ENCODE assay signal across 8 mouse cellular contexts in genomic region chr11:81449271-81449705, GRCm38 (mm10).
DNase-seq lines count a peak whose midpoint lies in the region; ATAC-seq and TF ChIP-seq lines count a peak whose summit lies in the region.

No protein-coding gene starts in this region.

- no peaks in the 10 kb centered on the region for H3K36me3 ChIP-seq in heart, embryonic 13.5 days
- H3K36me3 ChIP-seq in forebrain, postnatal 0 days (ENCODE audit: insufficient read depth), result no peaks in the 10 kb centered on the region
- no peaks in the 10 kb centered on the region for H3K36me3 ChIP-seq in limb, embryonic 13.5 days

- no peak for DNase-seq in heart, postnatal 25 days (ENCODE audit: low spot score)
- DNase-seq in brain, embryonic 18.5 days (ENCODE audit: low read depth, low spot score), result peak; percentile 64
- peak; percentile 62 for DNase-seq in forebrain, postnatal 0 days
- no peak for DNase-seq in spleen, postnatal 10 days (ENCODE audit: low spot score in 2 of 2)

- 24% methylated on average over 3 of the region's 3 CpGs for WGBS in heart, embryonic 13.5 days
- 16% methylated on average over 3 of the region's 3 CpGs for WGBS in forebrain, postnatal 0 days
- 6% methylated on average over 3 of the region's 3 CpGs for WGBS in limb, embryonic 13.5 days

- H3K9ac ChIP-seq in heart, embryonic 13.5 days, result no peak overlapping the region
- H3K9ac ChIP-seq in forebrain, postnatal 0 days, result no peak overlapping the region
- no peak overlapping the region for H3K9ac ChIP-seq in limb, embryonic 13.5 days

- H3K27ac ChIP-seq in heart, embryonic 13.5 days (replicated peaks), result peak overlapping the region; percentile 43
- H3K27ac ChIP-seq in forebrain, postnatal 0 days (ENCODE audit: low read depth, low read length), result no peak overlapping the region
- H3K27ac ChIP-seq in limb, embryonic 13.5 days, result 0 out of 2 replicates have a peak overlapping the region, but pooled peaks have one; percentile 11

- TF ChIP-seq CTCF in forebrain, postnatal 0 days (IDR thresholded peaks at IDR 0.05; ENCODE audit: low read depth), result no peak

- H3K4me2 ChIP-seq in heart, embryonic 13.5 days, result peak overlapping the region; percentile 22; the same call in 1 of the 2 replicates
- H3K4me2 ChIP-seq in forebrain, postnatal 0 days (ENCODE audit: low read depth), result no peak overlapping the region
- peak overlapping the region; percentile 28; the same call in 1 of the 2 replicates for H3K4me2 ChIP-seq in limb, embryonic 13.5 days (replicated peaks)

- peaks cover 27% of the 10 kb centered on the region for H3K4me1 ChIP-seq in heart, embryonic 13.5 days
- H3K4me1 ChIP-seq in forebrain, postnatal 0 days (ENCODE audit: insufficient read depth), result peaks cover 5% of the 10 kb centered on the region; the same call in 1 of the 2 replicates
- H3K4me1 ChIP-seq in limb, embryonic 13.5 days, result peaks cover 29% of the 10 kb centered on the region

- no peaks in the 10 kb centered on the region for H3K9me3 ChIP-seq in heart, embryonic 13.5 days
- H3K9me3 ChIP-seq in forebrain, postnatal 0 days (ENCODE audit: low read length), result no peaks in the 10 kb centered on the region
- no peaks in the 10 kb centered on the region for H3K9me3 ChIP-seq in limb, embryonic 13.5 days

- no peak for ATAC-seq in heart, embryonic 13.5 days (ENCODE audit: extremely low read depth, insufficient number of reproducible peaks, low FRiP score, low TSS enrichment)
- peak; percentile 86 for ATAC-seq in forebrain, postnatal 0 days
- peak; percentile 86 for ATAC-seq in limb, embryonic 13.5 days (ENCODE audit: low FRiP score, low read depth)
- no peak for ATAC-seq in megakaryocyte, adult 5-6 weeks (ENCODE audit: poor library complexity, severe bottlenecking)
- no peak for ATAC-seq in monocyte, adult 5-6 weeks (replicated peaks; ENCODE audit: insufficient number of reproducible peaks, low FRiP score, low TSS enrichment, poor library complexity, severe bottlenecking)

- H3K4me3 ChIP-seq in heart, embryonic 13.5 days, result no peak overlapping the region
- H3K4me3 ChIP-seq in forebrain, postnatal 0 days (ENCODE audit: low read depth, low read length), result no peak overlapping the region
- no peak overlapping the region for H3K4me3 ChIP-seq in limb, embryonic 13.5 days

- H3K27me3 ChIP-seq in heart, embryonic 13.5 days (replicated peaks), result no peaks in the 10 kb centered on the region
- H3K27me3 ChIP-seq in forebrain, postnatal 0 days (ENCODE audit: insufficient read depth, low read length), result no peaks in the 10 kb centered on the region
- 0 out of 2 replicates have a peak, but pooled peaks cover 6% of the 10 kb centered on the region for H3K27me3 ChIP-seq in limb, embryonic 13.5 days

- intact Hi-C loops in heart, postnatal 25 days (cut with DNase I), result no loop called here

Comparison
In these comparisons a context has a peak if more than half of its experiments do, and no peak if none do; other contexts are left out.
1. ATAC-seq: peak in forebrain, postnatal 0 days (single experiment) and limb, embryonic 13.5 days (single experiment); none in heart, embryonic 13.5 days (single experiment), megakaryocyte, adult 5-6 weeks (single experiment) and monocyte, adult 5-6 weeks (single experiment).
2. DNase-seq: peak in brain, embryonic 18.5 days (single experiment) and forebrain, postnatal 0 days (single experiment); none in heart, postnatal 25 days (single experiment) and spleen, postnatal 10 days (0 of 2).